Mouse (Mus musculus): ENCODE data around the gene Etv3. TPM values are rescaled to one million over a fixed set of nuclear protein-coding genes. Genes with fewer than 3 reads are reported as not detected.
A peak's percentile ranks its signal among the peaks of the same experiment; 100 is the strongest.

Etv3 gene
- polyA plus RNA-seq, 1 experiment from 2014 or later: 8.5 TPM

DNA sequence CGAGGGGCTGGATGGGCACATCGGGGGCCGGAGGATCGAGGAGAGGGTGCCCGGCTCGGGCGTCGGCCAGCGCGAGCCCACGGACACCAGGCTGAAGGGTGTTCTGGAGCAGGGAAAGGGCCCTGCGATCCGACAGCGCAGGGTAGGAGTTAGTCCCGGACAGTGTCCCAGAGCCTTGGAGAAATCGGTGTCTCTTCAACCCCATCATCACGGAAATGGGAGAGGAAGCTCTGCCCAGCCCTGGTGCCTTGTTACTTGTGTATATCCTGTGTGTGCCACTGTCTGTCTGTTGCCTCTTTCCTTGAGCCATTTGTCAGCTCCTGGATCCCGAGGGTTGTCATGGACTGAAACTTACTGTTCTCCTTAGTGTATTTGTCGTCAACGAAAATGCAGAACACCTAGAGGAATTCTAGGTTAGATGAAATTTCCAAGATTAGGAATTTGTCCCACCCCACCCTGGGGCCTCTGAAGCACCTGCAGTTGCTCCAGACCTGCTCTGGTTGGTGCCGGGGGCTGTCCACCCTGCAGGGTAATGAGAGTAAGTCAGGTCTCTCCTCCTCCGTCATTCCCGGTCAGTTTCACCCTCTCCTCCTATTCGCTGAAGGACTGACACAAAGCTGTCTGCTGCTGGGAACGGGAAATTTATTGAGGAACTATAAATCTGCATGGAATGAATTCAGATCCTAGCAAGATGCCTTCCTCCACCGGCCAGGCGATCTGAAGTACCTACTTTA, 797 bp downstream of the Etv3 start:
- Histone ChIP-seq H3K4me1 (ENCODE audit: control insufficient read depth, insufficient read depth, low read length) (no peaks in the 10 kb centered on the region; the same call in 1 of the 2 replicates), H3K4me3 (ENCODE audit: low read depth, low read length) (peak overlapping the region; percentile 99), H3K27ac (replicated peaks; ENCODE audit: low read depth, low read length) (peak overlapping the region; percentile 59; the same call in 1 of the 2 replicates), H3K4me2 (ENCODE audit: low read depth, low read length) (peak overlapping the region; percentile 82), H3K9me3 (replicated peaks; ENCODE audit: control insufficient read depth, low read length) (no peaks in the 10 kb centered on the region), H3K27me3 (ENCODE audit: control insufficient read depth, insufficient read depth, low read length) (no peaks in the 10 kb centered on the region), H3K36me3 (replicated peaks; ENCODE audit: control insufficient read depth, insufficient read depth, low read depth, low read length) (peaks cover 3% of the 10 kb centered on the region), H3K9ac (replicated peaks; ENCODE audit: low read length) (peak overlapping the region; percentile 97)
- no peak for DNase-seq (ENCODE audit: low spot score)
- ATAC-seq (replicated peaks; ENCODE audit: insufficient number of reproducible peaks, low FRiP score, low TSS enrichment, low read depth): peak; percentile 54
- WGBS: 8% methylated on average over 27 of the region's 27 CpGs

- no peak overlapping the region for H3K4me2 ChIP-seq (ENCODE audit: low read depth, low read length)
- peaks cover 3% of the 10 kb centered on the region for H3K36me3 ChIP-seq (replicated peaks; ENCODE audit: control insufficient read depth, insufficient read depth, low read depth, low read length)
- ATAC-seq (replicated peaks; ENCODE audit: insufficient number of reproducible peaks, low FRiP score, low TSS enrichment, low read depth) (no peak), DNase-seq (ENCODE audit: low spot score) (no peak)
- H3K9ac ChIP-seq (replicated peaks; ENCODE audit: low read length): no peak overlapping the region
- no peaks in the 10 kb centered on the region for H3K27me3 ChIP-seq (ENCODE audit: control insufficient read depth, insufficient read depth, low read length)
- H3K9me3 ChIP-seq (replicated peaks; ENCODE audit: control insufficient read depth, low read length): no peaks in the 10 kb centered on the region
- no peak overlapping the region for H3K4me3 ChIP-seq (ENCODE audit: low read depth, low read length)
- H3K4me1 ChIP-seq (ENCODE audit: control insufficient read depth, insufficient read depth, low read length): no peaks in the 10 kb centered on the region; the same call in 1 of the 2 replicates
- no peak overlapping the region for H3K27ac ChIP-seq (replicated peaks; ENCODE audit: low read depth, low read length)
- 87% methylated on average over 12 of the region's 12 CpGs for WGBS
These were observed 1.9 kb downstream of the Etv3 start for GRCm38 (mm10) chr3:87527139-87527538.

- Histone ChIP-seq H3K27me3 (ENCODE audit: control insufficient read depth, insufficient read depth, low read length) (no peaks in the 10 kb centered on the region), H3K36me3 (replicated peaks; ENCODE audit: control insufficient read depth, insufficient read depth, low read depth, low read length) (peaks cover 3% of the 10 kb centered on the region), H3K4me1 (ENCODE audit: control insufficient read depth, insufficient read depth, low read length) (no peaks in the 10 kb centered on the region; the same call in 1 of the 2 replicates), H3K9me3 (replicated peaks; ENCODE audit: control insufficient read depth, low read length) (no peaks in the 10 kb centered on the region), H3K27ac (replicated peaks; ENCODE audit: low read depth, low read length) (no peak overlapping the region), H3K9ac (replicated peaks; ENCODE audit: low read length) (no peak overlapping the region), H3K4me3 (ENCODE audit: low read depth, low read length) (no peak overlapping the region), H3K4me2 (ENCODE audit: low read depth, low read length) (no peak overlapping the region)
- ATAC-seq (replicated peaks; ENCODE audit: insufficient number of reproducible peaks, low FRiP score, low TSS enrichment, low read depth) (no peak), DNase-seq (ENCODE audit: low spot score) (no peak)
- 90% methylated on average over 8 of the region's 8 CpGs for WGBS
These were observed 2.8 kb downstream of the Etv3 start for GRCm38 (mm10) chr3:87528021-87528420.

DNA sequence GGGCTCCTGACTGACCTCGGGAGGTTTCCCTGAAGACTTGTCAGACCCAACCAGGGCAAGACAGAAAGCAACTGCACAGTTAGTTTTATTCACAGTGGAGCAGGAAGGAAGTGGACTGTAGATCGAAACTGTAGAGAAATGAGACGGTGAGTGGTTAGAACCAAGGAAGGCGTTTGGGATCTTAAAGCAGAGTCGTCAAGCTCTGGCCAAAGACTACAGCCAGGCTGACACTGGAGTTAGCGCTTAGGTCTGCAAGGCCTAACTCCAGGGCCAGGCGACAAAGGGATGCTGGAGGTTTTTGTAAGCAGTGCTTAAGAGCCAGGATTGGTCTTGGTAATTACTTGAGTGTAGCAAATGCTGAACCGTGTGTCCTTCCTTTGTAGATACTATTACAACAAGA, 3.6 kb downstream of the Etv3 start:
- Histone ChIP-seq H3K4me2 (ENCODE audit: low read depth, low read length) (no peak overlapping the region), H3K9ac (replicated peaks; ENCODE audit: low read length) (no peak overlapping the region), H3K27ac (replicated peaks; ENCODE audit: low read depth, low read length) (no peak overlapping the region), H3K4me3 (ENCODE audit: low read depth, low read length) (no peak overlapping the region), H3K27me3 (ENCODE audit: control insufficient read depth, insufficient read depth, low read length) (no peaks in the 10 kb centered on the region), H3K9me3 (replicated peaks; ENCODE audit: control insufficient read depth, low read length) (no peaks in the 10 kb centered on the region), H3K36me3 (replicated peaks; ENCODE audit: control insufficient read depth, insufficient read depth, low read depth, low read length) (peaks cover 3% of the 10 kb centered on the region), H3K4me1 (ENCODE audit: control insufficient read depth, insufficient read depth, low read length) (no peaks in the 10 kb centered on the region; the same call in 1 of the 2 replicates)
- ATAC-seq (replicated peaks; ENCODE audit: insufficient number of reproducible peaks, low FRiP score, low TSS enrichment, low read depth) (no peak), DNase-seq (ENCODE audit: low spot score) (no peak)
- 91% methylated on average over 8 of the region's 8 CpGs for WGBS

- Histone ChIP-seq H3K4me3 (ENCODE audit: low read depth, low read length) (no peak overlapping the region), H3K9me3 (replicated peaks; ENCODE audit: control insufficient read depth, low read length) (no peaks in the 10 kb centered on the region), H3K9ac (replicated peaks; ENCODE audit: low read length) (no peak overlapping the region), H3K4me1 (ENCODE audit: control insufficient read depth, insufficient read depth, low read length) (no peaks in the 10 kb centered on the region; the same call in 1 of the 2 replicates), H3K27me3 (ENCODE audit: control insufficient read depth, insufficient read depth, low read length) (no peaks in the 10 kb centered on the region), H3K4me2 (ENCODE audit: low read depth, low read length) (no peak overlapping the region), H3K27ac (replicated peaks; ENCODE audit: low read depth, low read length) (no peak overlapping the region), H3K36me3 (replicated peaks; ENCODE audit: control insufficient read depth, insufficient read depth, low read depth, low read length) (peaks cover 3% of the 10 kb centered on the region)
- DNase-seq (ENCODE audit: low spot score) (no peak), ATAC-seq (replicated peaks; ENCODE audit: insufficient number of reproducible peaks, low FRiP score, low TSS enrichment, low read depth) (no peak)
- 92% methylated on average over 11 of the region's 11 CpGs for WGBS
These were observed 4.4 kb downstream of the Etv3 start for GRCm38 (mm10) chr3:87529568-87529967.

GRCm38 (mm10) chr3:87530234-87530633, 5.0 kb downstream of the Etv3 start:
- DNase-seq (ENCODE audit: low spot score): no peak
- H3K4me2 ChIP-seq (ENCODE audit: low read depth, low read length): no peak overlapping the region
- H3K36me3 ChIP-seq (replicated peaks; ENCODE audit: control insufficient read depth, insufficient read depth, low read depth, low read length): peaks cover 3% of the 10 kb centered on the region
- no peak overlapping the region for H3K9ac ChIP-seq (replicated peaks; ENCODE audit: low read length)
- no peaks in the 10 kb centered on the region for H3K9me3 ChIP-seq (replicated peaks; ENCODE audit: control insufficient read depth, low read length)
- H3K27ac ChIP-seq (replicated peaks; ENCODE audit: low read depth, low read length): no peak overlapping the region
- WGBS: 76% methylated on average over 3 of the region's 3 CpGs
- no peak overlapping the region for H3K4me3 ChIP-seq (ENCODE audit: low read depth, low read length)
- ATAC-seq (replicated peaks; ENCODE audit: insufficient number of reproducible peaks, low FRiP score, low TSS enrichment, low read depth): no peak
- no peaks in the 10 kb centered on the region for H3K27me3 ChIP-seq (ENCODE audit: control insufficient read depth, insufficient read depth, low read length)
- no peaks in the 10 kb centered on the region; the same call in 1 of the 2 replicates for H3K4me1 ChIP-seq (ENCODE audit: control insufficient read depth, insufficient read depth, low read length)

DNA sequence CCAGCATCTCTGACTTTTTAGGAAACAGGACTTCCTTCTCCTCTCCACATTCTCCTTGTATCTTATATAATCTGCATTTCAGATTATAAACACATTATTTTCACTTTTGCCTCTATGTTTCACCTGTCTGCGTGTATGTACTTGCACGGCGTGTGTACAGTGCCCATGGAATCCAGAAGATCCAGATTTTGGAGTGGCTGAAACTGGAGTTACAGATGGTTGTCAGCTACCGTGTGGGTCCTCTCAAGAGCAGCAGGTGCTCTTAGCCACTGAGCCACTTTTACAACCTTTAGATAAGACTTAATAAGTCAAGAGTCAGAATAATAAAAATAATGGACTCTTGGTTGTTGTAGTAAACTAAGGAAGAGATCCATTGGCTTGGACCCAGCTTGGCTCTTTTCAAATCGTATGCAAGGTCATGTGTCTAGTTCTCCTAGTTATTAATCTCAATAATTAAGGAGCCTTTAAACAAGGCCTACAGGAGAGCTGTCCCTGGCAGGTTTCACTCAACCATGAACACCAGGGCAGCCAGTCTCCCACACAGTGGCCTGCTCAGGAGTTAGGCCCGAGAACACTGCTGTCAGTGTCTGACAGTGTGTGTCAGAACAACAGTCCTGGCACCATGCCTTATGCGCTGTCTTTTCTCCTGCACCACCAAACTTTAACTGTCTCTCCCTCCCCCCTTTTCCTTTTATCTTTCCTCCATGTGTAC, 8.6 kb downstream of the Etv3 start:
- Histone ChIP-seq H3K4me1 (ENCODE audit: control insufficient read depth, insufficient read depth, low read length) (no peaks in the 10 kb centered on the region), H3K9ac (replicated peaks; ENCODE audit: low read length) (no peak overlapping the region), H3K9me3 (replicated peaks; ENCODE audit: control insufficient read depth, low read length) (no peaks in the 10 kb centered on the region), H3K4me3 (ENCODE audit: low read depth, low read length) (no peak overlapping the region), H3K36me3 (replicated peaks; ENCODE audit: control insufficient read depth, insufficient read depth, low read depth, low read length) (peaks cover 13% of the 10 kb centered on the region), H3K27me3 (ENCODE audit: control insufficient read depth, insufficient read depth, low read length) (no peaks in the 10 kb centered on the region), H3K4me2 (ENCODE audit: low read depth, low read length) (no peak overlapping the region), H3K27ac (replicated peaks; ENCODE audit: low read depth, low read length) (no peak overlapping the region)
- DNase-seq (ENCODE audit: low spot score) (no peak), ATAC-seq (replicated peaks; ENCODE audit: insufficient number of reproducible peaks, low FRiP score, low TSS enrichment, low read depth) (no peak)
- whole genome bisulfite sequencing: 92% methylated on average over 7 of the region's 7 CpGs

DNA sequence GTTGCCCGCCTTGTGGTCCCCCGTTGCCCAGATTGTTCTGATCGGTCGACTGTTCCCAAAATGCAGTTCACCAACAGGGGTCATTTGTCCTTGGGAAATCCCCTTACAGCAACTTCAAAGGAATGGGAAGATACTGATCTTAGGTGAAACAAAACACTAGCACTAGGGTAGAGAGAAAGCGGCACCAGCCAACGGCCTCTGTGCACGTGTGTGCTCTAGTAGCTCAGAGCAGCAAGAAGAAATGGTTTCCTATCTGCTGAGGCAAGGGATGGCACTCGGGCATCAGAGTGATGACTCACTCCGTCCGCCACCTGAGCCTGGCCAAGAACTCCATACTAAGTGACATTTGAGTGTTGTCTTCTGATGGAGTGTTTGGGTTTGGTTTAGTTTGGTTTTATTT, 12.8 kb downstream of the Etv3 start:
- Histone ChIP-seq H3K9me3 (replicated peaks; ENCODE audit: control insufficient read depth, low read length) (no peaks in the 10 kb centered on the region), H3K27me3 (ENCODE audit: control insufficient read depth, insufficient read depth, low read length) (no peaks in the 10 kb centered on the region), H3K27ac (replicated peaks; ENCODE audit: low read depth, low read length) (no peak overlapping the region), H3K4me3 (ENCODE audit: low read depth, low read length) (no peak overlapping the region), H3K36me3 (replicated peaks; ENCODE audit: control insufficient read depth, insufficient read depth, low read depth, low read length) (peaks cover 13% of the 10 kb centered on the region), H3K4me1 (ENCODE audit: control insufficient read depth, insufficient read depth, low read length) (no peaks in the 10 kb centered on the region), H3K9ac (replicated peaks; ENCODE audit: low read length) (no peak overlapping the region), H3K4me2 (ENCODE audit: low read depth, low read length) (no peak overlapping the region)
- ATAC-seq (replicated peaks; ENCODE audit: insufficient number of reproducible peaks, low FRiP score, low TSS enrichment, low read depth) (no peak), DNase-seq (ENCODE audit: low spot score) (no peak)
- 89% methylated on average over 10 of the region's 10 CpGs for WGBS

Data from embryonic facial prominence, embryonic 11.5 days (tissue).